Mouse (Mus musculus) urinary bladder, postnatal 25 days (tissue): ENCODE data around the gene Vmn1r177.
"Not testable (repeated sequence)": the region's sequence is repeated elsewhere in the genome, so short reads cannot be mapped to it uniquely, and the experiment has no call there.

ENCODE experiments used
- DNase-seq: peaks from one replicate; pipeline ENCODE4 v3.0.0; 2022; ENCODE audit warnings: low spot score

The Vmn1r177 gene

GRCm38 (mm10) chr7:23866349-23866748 is at the start of gene Vmn1r177:
Gene Vmn1r177 (minus strand): TSS chr7:23866449.
- not testable (repeated sequence) for DNase-seq

GRCm38 (mm10) chr7:23891709-23892108 is 25.5 kb upstream of the Vmn1r177 start, which contains the start of gene Vmn1r178:
Gene Vmn1r178 (plus strand): TSS chr7:23892009.
- no peak for DNase-seq

- not testable (repeated sequence) for DNase-seq
Measured at GRCm38 (mm10) chr7:23876918-23877317, 10.7 kb upstream of the Vmn1r177 start.

- DNase-seq, result not testable (repeated sequence)
Measured at GRCm38 (mm10) chr7:23837272-23837671, 29.0 kb downstream of the Vmn1r177 start, which contains the start of gene Vmn1r176. Gene Vmn1r176 (minus strand): TSS chr7:23837372.
